18 mouse cellular contexts compared by ENCODE assay signal in genomic region chr4:89776269-89776668, GRCm38 (mm10).
DNase-seq lines count a peak whose midpoint lies in the region; ATAC-seq and TF ChIP-seq lines count a peak whose summit lies in the region.
"Had no signal": no experiment of that assay in that cellular context is flagged by ENCODE, and none has a peak within 500 bp of the region (broad histone marks: within the 10 kb centered on the region; RNA-seq: fewer than 3 reads in every experiment).

No protein-coding gene starts in this region.

- H3K27me3 ChIP-seq in forebrain, postnatal 0 days (ENCODE audit: insufficient read depth, low read length): peaks cover 13% of the 10 kb centered on the region; the same call in 1 of the 2 replicates
- no peaks in the 10 kb centered on the region for H3K27me3 ChIP-seq in heart, adult 2 months (ENCODE audit: control insufficient read depth, insufficient read depth, low read length)
- H3K27me3 ChIP-seq: embryonic facial prominence, embryonic 12.5 days; hindbrain, embryonic 13.5 days; kidney, embryonic 15.5 days; limb, embryonic 15.5 days; neural tube, embryonic 13.5 days had no signal

- no peaks in the 10 kb centered on the region for H3K79me2 ChIP-seq in heart, adult 2 months (replicated peaks; ENCODE audit: control insufficient read depth, insufficient read depth, low read length)

- no peaks in the 10 kb centered on the region for H3K4me1 ChIP-seq in forebrain, postnatal 0 days (ENCODE audit: insufficient read depth)
- H3K4me1 ChIP-seq in heart, adult 2 months (ENCODE audit: control insufficient read depth, insufficient read depth, low read length): no peaks in the 10 kb centered on the region
- H3K4me1 ChIP-seq: embryonic facial prominence, embryonic 12.5 days; hindbrain, embryonic 13.5 days; kidney, embryonic 15.5 days; limb, embryonic 15.5 days; neural tube, embryonic 13.5 days had no signal

- peak; percentile 94 for ATAC-seq in forebrain, postnatal 0 days
- ATAC-seq: intestine, embryonic 16.5 days had no signal

- no peaks in the 10 kb centered on the region for H3K36me3 ChIP-seq in forebrain, postnatal 0 days (ENCODE audit: insufficient read depth)
- H3K36me3 ChIP-seq in heart, adult 2 months (ENCODE audit: control insufficient read depth, insufficient read depth, low read length): no peaks in the 10 kb centered on the region
- H3K36me3 ChIP-seq: embryonic facial prominence, embryonic 12.5 days; hindbrain, embryonic 13.5 days; kidney, embryonic 15.5 days; limb, embryonic 15.5 days; neural tube, embryonic 13.5 days had no signal

- H3K4me2 ChIP-seq in forebrain, postnatal 0 days (ENCODE audit: low read depth): peak overlapping the region; percentile 1; the same call in 1 of the 2 replicates
- H3K4me2 ChIP-seq: embryonic facial prominence, embryonic 12.5 days; hindbrain, embryonic 13.5 days; kidney, embryonic 15.5 days; limb, embryonic 15.5 days; neural tube, embryonic 13.5 days had no signal

- DNase-seq in layer of hippocampus, postnatal 14 days (ENCODE audit: low spot score in 2 of 2): peak; percentile 11 to 46
- DNase-seq in layer of hippocampus, adult 11-12 months (ENCODE audit: low spot score): no peak
- DNase-seq in right cerebral cortex, adult 2 months (ENCODE audit: low spot score in 2 of 2): peak; percentile 3 to 20
- DNase-seq in right cerebral cortex, postnatal 25 days: no peak
- DNase-seq in forebrain, postnatal 0 days: peak; percentile 76
- DNase-seq in urinary bladder, postnatal 10 days (ENCODE audit: low spot score): no peak
- no peak for DNase-seq in heart, adult 2 months
- DNase-seq: cerebellum, adult 11 months; cerebellum, postnatal 36 days; heart, postnatal 10 days; spleen, adult 18-20 months; thymus, adult 2 months had no signal

- TF ChIP-seq EP300 in heart, adult 2 months (IDR thresholded peaks at IDR 0.05; ENCODE audit: insufficient read depth, low read depth, low read length): no peak

- no peak for TF ChIP-seq POLR2A in heart, adult 2 months (IDR thresholded peaks at IDR 0.05; ENCODE audit: insufficient read depth, low read depth, low read length)

- H3K9me3 ChIP-seq in forebrain, postnatal 0 days (ENCODE audit: low read length): no peaks in the 10 kb centered on the region
- H3K9me3 ChIP-seq: embryonic facial prominence, embryonic 12.5 days; hindbrain, embryonic 13.5 days; kidney, embryonic 15.5 days; limb, embryonic 15.5 days; neural tube, embryonic 13.5 days had no signal

- H3K27ac ChIP-seq in forebrain, postnatal 0 days (ENCODE audit: low read depth, low read length): no peak overlapping the region
- no peak overlapping the region for H3K27ac ChIP-seq in heart, adult 2 months
- H3K27ac ChIP-seq: embryonic facial prominence, embryonic 12.5 days; hindbrain, embryonic 13.5 days; kidney, embryonic 15.5 days; limb, embryonic 15.5 days; neural tube, embryonic 13.5 days had no signal

- no peak for TF ChIP-seq CTCF in forebrain, postnatal 0 days (IDR thresholded peaks at IDR 0.05; ENCODE audit: low read depth)
- TF ChIP-seq CTCF in heart, adult 2 months (IDR thresholded peaks at IDR 0.05): no peak

- 20% methylated on average over 10 of the region's 10 CpGs for WGBS in forebrain, postnatal 0 days
- 57% methylated on average over 10 of the region's 10 CpGs for WGBS in heart, adult 2 months

- intact Hi-C loops in heart, adult 2 months (cut with DNase I): no loop called here

- no peak overlapping the region for H3K9ac ChIP-seq in forebrain, postnatal 0 days
- no peak overlapping the region for H3K9ac ChIP-seq in heart, adult 2 months (ENCODE audit: low read depth, low read length)
- H3K9ac ChIP-seq: embryonic facial prominence, embryonic 12.5 days; hindbrain, embryonic 13.5 days; kidney, embryonic 15.5 days; limb, embryonic 15.5 days; neural tube, embryonic 13.5 days had no signal

- no peak overlapping the region for H3K4me3 ChIP-seq in forebrain, postnatal 0 days (ENCODE audit: low read depth, low read length)
- no peak overlapping the region for H3K4me3 ChIP-seq in heart, adult 2 months
- H3K4me3 ChIP-seq: embryonic facial prominence, embryonic 12.5 days; hindbrain, embryonic 13.5 days; kidney, embryonic 15.5 days; limb, embryonic 15.5 days; neural tube, embryonic 13.5 days had no signal

Comparison
In these comparisons a context has a peak if more than half of its experiments do, and no peak if none do; other contexts are left out.
1. DNase-seq: peak in layer of hippocampus, postnatal 14 days (2 of 2), right cerebral cortex, adult 2 months (2 of 2) and forebrain, postnatal 0 days (single experiment); none in layer of hippocampus, adult 11-12 months (single experiment), right cerebral cortex, postnatal 25 days (single experiment), urinary bladder, postnatal 10 days (single experiment) and heart, adult 2 months (0 of 2).